Mouse (Mus musculus) forebrain, embryonic 15.5 days (tissue): Measurements from ENCODE around the gene Nkg7. TPM values are rescaled to one million over a fixed set of nuclear protein-coding genes. Genes with fewer than 3 reads are reported as not detected.

Experiments
- ATAC-seq: fragments of 200-750 bp; cut with Nextera tagmentation; replicated peaks from 2 replicates; pipeline ENCODE4 v1.8.0; 2017; ENCODE audit warnings: mild to moderate bottlenecking, moderate TSS enrichment, moderate library complexity
- H3K27ac ChIP-seq: fragments of 300-500 bp; sonication (generic); replicated peaks from 2 replicates; pipeline ENCODE4 v1.5.1; 2015; ENCODE audit warnings: mild to moderate bottlenecking, inconsistent platforms
- H3K27me3 ChIP-seq: fragments of 300-500 bp; sonication (generic); 2 replicates; pipeline ENCODE4 v1.6.1; 2015; ENCODE audit warnings: inconsistent platforms
- H3K36me3 ChIP-seq: fragments of 300-500 bp; sonication (generic); 2 replicates; pipeline ENCODE4 v1.6.1; 2015; ENCODE audit warnings: mild to moderate bottlenecking, inconsistent platforms
- H3K4me1 ChIP-seq: fragments of 300-500 bp; sonication (generic); 2 replicates; pipeline ENCODE4 v1.6.1; 2015; ENCODE audit warnings: inconsistent platforms
- H3K4me2 ChIP-seq: fragments of 300-500 bp; sonication (generic); replicated peaks from 2 replicates; pipeline ENCODE4 v1.6.1; 2015; ENCODE audit warnings: mild to moderate bottlenecking, inconsistent platforms
- H3K4me3 ChIP-seq: fragments of 300-500 bp; sonication (generic); 2 replicates; pipeline ENCODE4 v1.5.1; 2015; ENCODE audit warnings: mild to moderate bottlenecking, inconsistent platforms
- H3K9ac ChIP-seq: fragments of 300-500 bp; sonication (generic); replicated peaks from 2 replicates; pipeline ENCODE4 v1.6.1; 2015; ENCODE audit warnings: mild to moderate bottlenecking, inconsistent platforms
- H3K9me3 ChIP-seq: fragments of 300-500 bp; sonication (generic); 2 replicates; pipeline ENCODE4 v1.6.1; 2016; ENCODE audit warnings: inconsistent platforms
- WGBS: fragments of 180-500 bp; shearing (Covaris S2); methylation state at CpG from one replicate; pipeline ENCODE4 v1.1.7; 2015; ENCODE audit warnings: mixed read lengths; 5-methylcytosine and 5-hydroxymethylcytosine counted together
- microRNA-seq: library from miRNA; unstranded; fragments of <30 nt; microRNA quantifications from one replicate; pipeline ENCODE4, GENCODE M21; 2016
- polyA plus RNA-seq: library from polyadenylated mRNA; unstranded; fragments of >200 nt; fragmentation: Nextera tagmentation; extraction: Ambion mirVana; gene quantifications from 2 replicates; pipeline ENCODE4 v1.2.1, GENCODE M21; 2015

Gene Nkg7
- polyA plus RNA-seq, 1 experiment from 2014 or later: not detected

DNA sequence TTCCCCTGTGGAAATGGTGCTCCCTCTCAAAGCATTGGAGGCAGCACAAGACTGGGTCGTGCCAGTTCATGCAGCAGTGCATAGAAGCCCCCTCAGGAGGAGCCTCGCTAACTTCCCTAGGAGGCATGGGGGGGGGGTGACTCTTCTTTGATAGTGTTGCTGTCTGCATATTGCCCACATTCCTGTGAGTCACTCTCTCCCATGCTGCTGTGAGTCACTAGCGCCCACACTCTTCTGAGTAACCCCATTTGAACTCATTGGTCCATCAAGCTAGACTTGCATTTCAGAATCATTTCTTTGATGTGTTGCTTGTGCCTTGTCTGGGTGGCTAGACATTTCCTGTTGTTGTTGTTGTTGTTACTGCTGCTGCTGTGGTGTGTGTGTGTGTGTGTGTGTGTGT, 44.3 kb downstream of the Nkg7 start:
- 0 out of 2 replicates have a peak, but pooled peaks cover 9% of the 10 kb centered on the region for H3K36me3 ChIP-seq
- no peak overlapping the region for H3K9ac ChIP-seq
- no peak overlapping the region for H3K4me2 ChIP-seq
- H3K4me3 ChIP-seq: no peak overlapping the region
- no peaks in the 10 kb centered on the region for H3K9me3 ChIP-seq
- WGBS: 68% methylated on average over 3 of the region's 3 CpGs
- peaks cover 17% of the 10 kb centered on the region for H3K4me1 ChIP-seq
- H3K27ac ChIP-seq: no peak overlapping the region
- ATAC-seq: no peak
- peaks cover 6% of the 10 kb centered on the region; the same call in 1 of the 2 replicates for H3K27me3 ChIP-seq

- peaks cover 5% of the 10 kb centered on the region; the same call in 1 of the 2 replicates for H3K27me3 ChIP-seq
- peaks cover 14% of the 10 kb centered on the region for H3K4me1 ChIP-seq
- no peak overlapping the region for H3K4me2 ChIP-seq
- no peak overlapping the region for H3K27ac ChIP-seq
- WGBS: 25% methylated on average over 8 of the region's 8 CpGs
- H3K9ac ChIP-seq: no peak overlapping the region
- H3K9me3 ChIP-seq: no peaks in the 10 kb centered on the region
- ATAC-seq: peak; percentile 51
- no peak overlapping the region for H3K4me3 ChIP-seq
- 0 out of 2 replicates have a peak, but pooled peaks cover 7% of the 10 kb centered on the region for H3K36me3 ChIP-seq
Observed at GRCm38 (mm10) chr7:43482090-43482716, 45.3 kb downstream of the Nkg7 start.

GRCm38 (mm10) chr7:43483236-43483635, 46.4 kb downstream of the Nkg7 start:
- no peak overlapping the region for H3K4me3 ChIP-seq
- H3K9ac ChIP-seq: no peak overlapping the region
- peaks cover 13% of the 10 kb centered on the region for H3K4me1 ChIP-seq
- H3K36me3 ChIP-seq: 0 out of 2 replicates have a peak, but pooled peaks cover 7% of the 10 kb centered on the region
- no peak overlapping the region for H3K27ac ChIP-seq
- H3K27me3 ChIP-seq: no peaks in the 10 kb centered on the region
- no peak for ATAC-seq
- H3K4me2 ChIP-seq: no peak overlapping the region
- 25% methylated on average over 10 of the region's 10 CpGs for WGBS
- no peaks in the 10 kb centered on the region for H3K9me3 ChIP-seq

Small RNA genes lying within 50 kb of the gene (microRNA-seq; reads per million reads assigned to microRNA genes)
- gene Mir7051: not detected

Other genes starting within 250 kb of the Nkg7 start
- gene Zfp715, start 123.8 kb upstream of the Nkg7 start, polyA plus RNA-seq: 19.0 and 21.5 TPM in 2 replicates
- gene Siglecf, start 85.7 kb upstream of the Nkg7 start, polyA plus RNA-seq: 0.08 and 0.09 TPM in 2 replicates
- not detected in 2 replicates for gene Siglecg, start 28.9 kb upstream of the Nkg7 start, polyA plus RNA-seq
- not detected in 2 replicates for gene Lim2, start 9.4 kb upstream of the Nkg7 start, polyA plus RNA-seq
- gene Cldnd2, start 3.7 kb downstream of the Nkg7 start, polyA plus RNA-seq: not detected in 2 replicates
- 131 and 136 TPM in 2 replicates for gene Etfb, start 7.0 kb downstream of the Nkg7 start, polyA plus RNA-seq
- not detected in 2 replicates for gene Gm45233, start 7.1 kb downstream of the Nkg7 start, polyA plus RNA-seq
- gene Vsig10l, start 26.1 kb downstream of the Nkg7 start, polyA plus RNA-seq: 7.8 and 8.3 TPM in 2 replicates
- gene Iglon5, start 53.0 kb downstream of the Nkg7 start, polyA plus RNA-seq: 4.8 and 4.9 TPM in 2 replicates
- not detected in 2 replicates for gene 4931406B18Rik, start 68.9 kb downstream of the Nkg7 start, polyA plus RNA-seq
- 0.88 and 1.0 TPM in 2 replicates for gene Cd33, start 107.4 kb downstream of the Nkg7 start, polyA plus RNA-seq
- gene Zfp658, start 125.2 kb downstream of the Nkg7 start, polyA plus RNA-seq: 11.3 and 11.5 TPM in 2 replicates
- 15.8 and 17.9 TPM in 2 replicates for gene Zfp719, start 142.5 kb downstream of the Nkg7 start, polyA plus RNA-seq
- gene Zfp819, start 170.1 kb downstream of the Nkg7 start, polyA plus RNA-seq: 0.25 and 0.27 TPM in 2 replicates
- gene Ceacam18, start 197.6 kb downstream of the Nkg7 start, polyA plus RNA-seq: not detected in 2 replicates
- 0.13 and 0.18 TPM in 2 replicates for gene Siglece, start 223.1 kb downstream of the Nkg7 start, polyA plus RNA-seq
- 29.3 and 31.1 TPM in 2 replicates for gene Ctu1, start 234.9 kb downstream of the Nkg7 start, polyA plus RNA-seq